ENCODE assay signal across 9 mouse cellular contexts in genomic region chr3:25807559-25807958, GRCm38 (mm10).
A peak's percentile ranks its signal among the peaks of the same experiment; 100 is the strongest.
DNase-seq lines count a peak whose midpoint lies in the region; ATAC-seq and TF ChIP-seq lines count a peak whose summit lies in the region.
"Had no signal": no experiment of that assay in that cellular context is flagged by ENCODE, and none has a peak within 500 bp of the region (broad histone marks: within the 10 kb centered on the region; RNA-seq: fewer than 3 reads in every experiment).

No protein-coding gene starts in this region.

- DNase-seq in testis, postnatal 14 days (ENCODE audit: low spot score), result no peak
- DNase-seq in limb, embryonic 11.5 days (ENCODE audit: low spot score), result peak; percentile 69
- DNase-seq in telencephalon, adult 2 months (ENCODE audit: low read depth, low spot score), result peak; percentile 72
- no peak for DNase-seq in adrenal gland, adult 2 months
- no peak for DNase-seq in adrenal gland, postnatal 36 days
- no peak for DNase-seq in gastrocnemius, adult 18-20 months (ENCODE audit: low spot score)

- no peak overlapping the region for H3K9ac ChIP-seq in forebrain, embryonic 15.5 days (replicated peaks)
- H3K9ac ChIP-seq in limb, embryonic 11.5 days (ENCODE audit: low read length), result no peak overlapping the region

- H3K4me1 ChIP-seq in testis, adult 2 months (ENCODE audit: control insufficient read depth, insufficient read depth, low read length), result no peaks in the 10 kb centered on the region; the same call in 1 of the 2 replicates
- peaks cover 10% of the 10 kb centered on the region for H3K4me1 ChIP-seq in forebrain, embryonic 15.5 days
- H3K4me1 ChIP-seq in limb, embryonic 11.5 days (ENCODE audit: control insufficient read depth, insufficient read depth, low read length), result no peaks in the 10 kb centered on the region

- H3K4me2 ChIP-seq in forebrain, embryonic 15.5 days (replicated peaks), result no peak overlapping the region; the same call in 1 of the 2 replicates
- H3K4me2 ChIP-seq in limb, embryonic 11.5 days (ENCODE audit: low read depth, severe bottlenecking), result no peak overlapping the region

- H3K4me3 ChIP-seq in testis, adult 2 months (ENCODE audit: control insufficient read depth, low read depth, low read length), result no peak overlapping the region
- H3K4me3 ChIP-seq in forebrain, embryonic 15.5 days, result no peak overlapping the region
- H3K4me3 ChIP-seq in limb, embryonic 11.5 days (ENCODE audit: low read depth, low read length), result no peak overlapping the region
- H3K4me3 ChIP-seq: myocyte had no signal

- no peak for TF ChIP-seq CTCF in testis, adult 2 months (IDR thresholded peaks at IDR 0.05; ENCODE audit: control insufficient read depth, insufficient read depth, insufficient replicate concordance, low read depth, low read length)

- H3K9me3 ChIP-seq in forebrain, embryonic 15.5 days, result no peaks in the 10 kb centered on the region
- H3K9me3 ChIP-seq in limb, embryonic 11.5 days (ENCODE audit: control insufficient read depth, low read length), result no peaks in the 10 kb centered on the region

- peak; percentile 93 for ATAC-seq in forebrain, embryonic 15.5 days (replicated peaks)
- peak; percentile 84 for ATAC-seq in limb, embryonic 11.5 days (ENCODE audit: insufficient number of reproducible peaks, low FRiP score, low TSS enrichment, low read depth)

- no peaks in the 10 kb centered on the region for H3K27me3 ChIP-seq in testis, adult 2 months (ENCODE audit: control insufficient read depth, insufficient read depth, low read length)
- no peaks in the 10 kb centered on the region for H3K27me3 ChIP-seq in forebrain, embryonic 15.5 days
- no peaks in the 10 kb centered on the region for H3K27me3 ChIP-seq in limb, embryonic 11.5 days (ENCODE audit: control insufficient read depth, insufficient read depth, low read length)

- TF ChIP-seq POLR2A in testis, adult 2 months (IDR thresholded peaks at IDR 0.05; ENCODE audit: control insufficient read depth, low read depth, low read length), result no peak; the same call in 1 of the 2 replicates

- 25% methylated on average over 3 of the region's 3 CpGs for WGBS in forebrain, embryonic 15.5 days
- 47% methylated on average over 3 of the region's 3 CpGs for WGBS in limb, embryonic 11.5 days

- peak overlapping the region; percentile 57; the same call in 1 of the 2 replicates for H3K27ac ChIP-seq in testis, adult 2 months (ENCODE audit: control insufficient read depth, insufficient read depth, low read depth, low read length)
- no peak overlapping the region for H3K27ac ChIP-seq in forebrain, embryonic 15.5 days (replicated peaks)
- H3K27ac ChIP-seq in limb, embryonic 11.5 days (replicated peaks; ENCODE audit: low read depth, low read length), result no peak overlapping the region

- no peaks in the 10 kb centered on the region for H3K36me3 ChIP-seq in testis, adult 2 months (ENCODE audit: control insufficient read depth, insufficient read depth, low read length)
- H3K36me3 ChIP-seq in forebrain, embryonic 15.5 days, result no peaks in the 10 kb centered on the region
- H3K36me3 ChIP-seq in limb, embryonic 11.5 days (ENCODE audit: control insufficient read depth, insufficient read depth, low read length), result no peaks in the 10 kb centered on the region

Comparison
In these comparisons a context has a peak if more than half of its experiments do, and no peak if none do; other contexts are left out.
1. DNase-seq: peak in limb, embryonic 11.5 days (single experiment) and telencephalon, adult 2 months (single experiment); none in testis, postnatal 14 days (single experiment), adrenal gland, adult 2 months (single experiment), adrenal gland, postnatal 36 days (0 of 2) and gastrocnemius, adult 18-20 months (single experiment).